Mouse (Mus musculus): Measurements from ENCODE around the gene Gm20388.
A peak's percentile ranks its signal among the peaks of the same experiment; 100 is the strongest.
"Not testable (repeated sequence)": the region's sequence is repeated elsewhere in the genome, so short reads cannot be mapped to it uniquely, and the experiment has no call there.

Gm20388 gene

GRCm38 (mm10) chr8:123797928-123798327 is 3887.3 kb downstream of the Gm20388 start:
- no peak for DNase-seq

GRCm38 (mm10) chr8:123799434-123799833 is 3888.8 kb downstream of the Gm20388 start:
- DNase-seq = no peak

GRCm38 (mm10) chr8:123799885-123800284 is 3889.2 kb downstream of the Gm20388 start:
- peak; percentile 86 for DNase-seq

GRCm38 (mm10) chr8:123800867-123801266 is 3890.2 kb downstream of the Gm20388 start:
- DNase-seq = no peak

GRCm38 (mm10) chr8:123801538-123801937 is 3890.9 kb downstream of the Gm20388 start:
- DNase-seq = no peak

- no peak for DNase-seq
These were observed 3893.0 kb downstream of the Gm20388 start for GRCm38 (mm10) chr8:123803639-123804038.

GRCm38 (mm10) chr8:123804586-123804985 is 3893.9 kb downstream of the Gm20388 start:
- no peak for DNase-seq

GRCm38 (mm10) chr8:123805209-123805717 is 3894.6 kb downstream of the Gm20388 start:
- no peak for DNase-seq

GRCm38 (mm10) chr8:123805718-123806373 is 3895.2 kb downstream of the Gm20388 start, which contains the start of gene Rab4a:
TSS of gene Rab4a (plus strand) at chr8:123805985.
- peak; percentile 94 for DNase-seq

GRCm38 (mm10) chr8:123806374-123806935 is 3895.8 kb downstream of the Gm20388 start:
- DNase-seq = peak; percentile 51

GRCm38 (mm10) chr8:123807024-123807431 is 3896.4 kb downstream of the Gm20388 start:
- DNase-seq = peak; percentile 60

GRCm38 (mm10) chr8:123807852-123808573 is 3897.4 kb downstream of the Gm20388 start:
- DNase-seq = no peak

- DNase-seq = no peak
These were observed 3898.0 kb downstream of the Gm20388 start for GRCm38 (mm10) chr8:123808671-123809070.

GRCm38 (mm10) chr8:123809342-123809741 is 3898.7 kb downstream of the Gm20388 start:
- DNase-seq = not testable (repeated sequence)

- DNase-seq = no peak
These were observed 3901.6 kb downstream of the Gm20388 start for GRCm38 (mm10) chr8:123812227-123812626.

- DNase-seq = no peak
These were observed 3902.7 kb downstream of the Gm20388 start for GRCm38 (mm10) chr8:123813173-123813891.

- no peak for DNase-seq
These were observed 3903.2 kb downstream of the Gm20388 start for GRCm38 (mm10) chr8:123813892-123814266.

- no peak for DNase-seq
These were observed 3904.7 kb downstream of the Gm20388 start for GRCm38 (mm10) chr8:123815325-123815724.

- DNase-seq = no peak
These were observed 3906.3 kb downstream of the Gm20388 start for GRCm38 (mm10) chr8:123816939-123817338.

GRCm38 (mm10) chr8:123817747-123818146 is 3907.1 kb downstream of the Gm20388 start:
- DNase-seq = no peak

- no peak for DNase-seq
These were observed 3909.3 kb downstream of the Gm20388 start for GRCm38 (mm10) chr8:123819683-123820610.

- DNase-seq = no peak
These were observed 3910.1 kb downstream of the Gm20388 start for GRCm38 (mm10) chr8:123820780-123821179.
